Mouse (Mus musculus): ENCODE data around the gene Fam234b. TPM values are rescaled to one million over a fixed set of nuclear protein-coding genes. Genes with fewer than 3 reads are reported as not detected.
A peak's percentile ranks its signal among the peaks of the same experiment; 100 is the strongest.

Gene Fam234b
- polyA plus RNA-seq (2014; fragmentation: Nextera tagmentation; extraction: Ambion mirVana) = 124 and 131 TPM in 2 replicates

DNA sequence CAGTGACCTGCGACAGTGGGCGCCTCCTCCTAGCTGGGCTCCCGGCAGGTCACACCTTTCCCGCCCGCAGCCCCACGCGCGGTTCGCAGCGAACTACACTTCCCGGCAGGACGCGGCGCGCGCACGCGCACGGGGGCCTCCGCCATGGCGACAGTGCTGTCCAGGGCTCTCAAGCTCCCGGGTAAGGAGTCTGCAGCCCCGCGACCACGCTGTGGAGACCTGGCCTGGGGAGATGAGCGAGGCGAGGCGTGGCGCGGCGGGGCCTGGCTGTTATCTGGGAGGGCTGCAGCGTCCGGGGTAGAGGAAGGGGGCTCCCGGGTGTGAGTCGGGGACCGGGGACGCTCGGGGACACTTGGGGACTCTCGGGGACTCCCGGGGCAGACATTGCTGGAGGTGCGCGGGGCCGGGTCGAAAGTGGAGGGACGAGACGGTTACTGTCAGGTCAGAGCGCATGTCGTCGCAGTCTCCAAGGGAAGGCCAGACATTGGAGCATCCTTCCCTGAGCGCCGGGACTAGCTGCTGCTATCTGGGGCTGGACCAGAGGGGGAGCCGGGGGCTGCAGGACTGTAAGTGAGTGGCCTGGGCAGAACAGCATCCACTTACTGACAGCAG, at the start of gene Fam234b, which contains the start of gene Hebp1:
Gene Fam234b, plus strand, starts transcription at position 57 of the 612 bp plus-strand sequence.
Gene Hebp1, minus strand, starts transcription at position 102 of the 612 bp plus-strand sequence.
- H3K9me3 ChIP-seq (ENCODE audit: control insufficient read depth, low read length) = no peaks in the 10 kb centered on the region
- H3K27ac ChIP-seq (ENCODE audit: low read depth, low read length) = peak within 1 kb of the TSS; percentile 81
- peaks cover 20% of the 10 kb centered on the region for H3K4me1 ChIP-seq (ENCODE audit: control insufficient read depth, insufficient read depth, low read length)
- H3K4me2 ChIP-seq (ENCODE audit: low read depth, low read length) = peak within 1 kb of the TSS; percentile 89
- under 1% methylated on average over 47 of the region's 52 CpGs for WGBS
- H3K9ac ChIP-seq (replicated peaks; ENCODE audit: low read depth, low read length) = peak within 1 kb of the TSS; percentile 83
- no peaks in the 10 kb centered on the region for H3K36me3 ChIP-seq (ENCODE audit: control insufficient read depth, insufficient read depth, low read length)
- H3K27me3 ChIP-seq (ENCODE audit: control insufficient read depth, insufficient read depth, low read length) = no peaks in the 10 kb centered on the region
- peak within 1 kb of the TSS; percentile 81 for H3K4me3 ChIP-seq (ENCODE audit: low read depth, low read length)
- ATAC-seq (ENCODE audit: low read depth) = peak; percentile 94

DNA sequence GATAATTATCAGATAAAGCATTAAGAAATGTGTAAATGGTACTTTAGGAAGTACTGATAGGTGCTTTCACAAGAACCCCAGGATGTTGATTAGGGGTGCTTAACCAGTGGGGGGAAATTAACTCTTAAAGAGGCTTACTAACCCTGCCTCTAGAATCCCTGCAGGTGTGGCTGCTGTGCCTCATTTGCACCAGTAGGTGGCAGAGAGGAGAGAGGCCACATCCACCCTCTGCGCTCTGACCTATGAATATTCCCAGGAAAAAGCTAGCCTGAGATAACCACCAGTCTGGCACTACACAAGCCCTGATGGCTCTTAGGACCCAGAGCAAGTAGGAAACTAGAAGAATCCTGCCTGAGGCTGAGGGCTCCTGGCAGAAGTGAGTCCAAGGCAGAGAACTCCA, 49.3 kb upstream of the Fam234b start:
- H3K4me2 ChIP-seq (ENCODE audit: low read depth, low read length) = no peak overlapping the region
- no peak overlapping the region for H3K9ac ChIP-seq (replicated peaks; ENCODE audit: low read depth, low read length)
- no peaks in the 10 kb centered on the region for H3K4me1 ChIP-seq (ENCODE audit: control insufficient read depth, insufficient read depth, low read length)
- no peaks in the 10 kb centered on the region for H3K36me3 ChIP-seq (ENCODE audit: control insufficient read depth, insufficient read depth, low read length)
- no peak overlapping the region for H3K4me3 ChIP-seq (ENCODE audit: low read depth, low read length)
- no peaks in the 10 kb centered on the region for H3K27me3 ChIP-seq (ENCODE audit: control insufficient read depth, insufficient read depth, low read length)
- H3K27ac ChIP-seq (ENCODE audit: low read depth, low read length) = no peak overlapping the region
- 40% methylated on average over 1 of the region's 1 CpGs for WGBS
- ATAC-seq (ENCODE audit: low read depth) = no peak
- no peaks in the 10 kb centered on the region for H3K9me3 ChIP-seq (ENCODE audit: control insufficient read depth, low read length)

DNA sequence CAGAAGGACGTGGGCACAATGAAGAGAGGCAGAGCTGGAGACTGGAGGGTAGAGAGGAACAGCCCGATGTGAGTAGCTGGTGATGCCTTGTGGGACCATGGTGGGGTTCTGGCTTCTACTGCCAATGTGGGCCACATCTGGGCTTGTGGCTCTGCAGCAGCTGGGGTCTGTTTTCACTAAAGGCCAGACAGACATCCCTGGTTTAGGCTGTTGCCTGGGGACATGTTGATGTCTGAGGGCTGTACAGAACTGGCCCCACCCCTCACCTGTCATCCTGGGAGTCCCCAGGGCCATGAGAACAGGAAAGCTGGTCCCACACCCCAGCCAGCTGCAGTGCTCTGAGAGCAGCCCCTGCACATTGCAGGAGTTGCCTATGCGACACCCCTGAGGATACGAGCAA, 48.6 kb upstream of the Fam234b start:
- Histone ChIP-seq H3K36me3 (ENCODE audit: control insufficient read depth, insufficient read depth, low read length) (no peaks in the 10 kb centered on the region), H3K9me3 (ENCODE audit: control insufficient read depth, low read length) (no peaks in the 10 kb centered on the region), H3K27me3 (ENCODE audit: control insufficient read depth, insufficient read depth, low read length) (no peaks in the 10 kb centered on the region), H3K27ac (ENCODE audit: low read depth, low read length) (no peak overlapping the region), H3K4me2 (ENCODE audit: low read depth, low read length) (no peak overlapping the region), H3K4me1 (ENCODE audit: control insufficient read depth, insufficient read depth, low read length) (no peaks in the 10 kb centered on the region), H3K4me3 (ENCODE audit: low read depth, low read length) (no peak overlapping the region), H3K9ac (replicated peaks; ENCODE audit: low read depth, low read length) (no peak overlapping the region)
- WGBS = 82% methylated on average over 4 of the region's 4 CpGs
- ATAC-seq (ENCODE audit: low read depth) = no peak

DNA sequence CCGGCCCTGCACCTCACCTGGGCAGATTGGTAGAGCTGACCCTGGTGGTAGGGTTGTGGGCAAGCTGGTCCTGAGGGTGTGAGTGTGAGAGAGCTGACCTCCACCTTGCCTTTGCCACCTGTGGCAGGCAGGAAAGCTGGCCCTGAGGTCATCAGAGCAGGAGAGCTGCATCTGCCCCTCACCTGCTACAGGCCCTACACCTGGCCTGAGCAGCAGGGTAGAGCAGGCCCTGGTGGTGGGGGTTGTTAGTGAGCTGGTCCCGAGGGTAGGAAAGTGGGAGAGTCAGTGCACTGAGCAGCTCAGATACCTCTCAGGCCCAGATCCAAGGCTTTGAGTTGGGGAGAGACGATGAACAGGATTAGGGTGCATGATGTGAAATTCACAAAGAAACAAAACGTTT, 48.1 kb upstream of the Fam234b start:
- no peak overlapping the region for H3K4me2 ChIP-seq (ENCODE audit: low read depth, low read length)
- H3K36me3 ChIP-seq (ENCODE audit: control insufficient read depth, insufficient read depth, low read length) = no peaks in the 10 kb centered on the region
- no peaks in the 10 kb centered on the region for H3K9me3 ChIP-seq (ENCODE audit: control insufficient read depth, low read length)
- H3K27ac ChIP-seq (ENCODE audit: low read depth, low read length) = no peak overlapping the region
- no peaks in the 10 kb centered on the region for H3K4me1 ChIP-seq (ENCODE audit: control insufficient read depth, insufficient read depth, low read length)
- WGBS = 81% methylated on average over 4 of the region's 4 CpGs
- H3K27me3 ChIP-seq (ENCODE audit: control insufficient read depth, insufficient read depth, low read length) = no peaks in the 10 kb centered on the region
- ATAC-seq (ENCODE audit: low read depth) = no peak
- no peak overlapping the region for H3K4me3 ChIP-seq (ENCODE audit: low read depth, low read length)
- no peak overlapping the region for H3K9ac ChIP-seq (replicated peaks; ENCODE audit: low read depth, low read length)

DNA sequence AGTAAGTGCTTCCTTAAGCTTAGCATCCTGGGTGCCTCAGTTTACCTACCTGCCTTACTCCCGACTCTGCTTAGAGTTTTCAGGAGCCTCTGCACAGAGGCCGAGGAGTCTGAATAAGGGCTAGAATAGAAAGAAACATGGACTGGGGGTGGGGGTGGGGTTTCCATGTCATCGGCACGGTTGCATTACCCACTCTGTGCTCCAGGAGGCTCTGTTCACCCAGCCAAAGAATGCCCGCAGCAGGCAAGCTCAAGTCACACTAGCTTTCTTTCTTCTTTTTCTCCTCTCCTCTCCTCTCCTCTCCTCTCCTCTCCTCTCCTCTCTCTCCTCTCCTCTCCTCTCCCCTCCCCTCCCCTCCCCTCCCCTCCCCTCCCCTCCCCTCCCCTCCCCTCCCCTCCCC, 47.5 kb upstream of the Fam234b start:
- H3K4me1 ChIP-seq (ENCODE audit: control insufficient read depth, insufficient read depth, low read length) = no peaks in the 10 kb centered on the region
- no peak overlapping the region for H3K9ac ChIP-seq (replicated peaks; ENCODE audit: low read depth, low read length)
- no peak overlapping the region for H3K4me3 ChIP-seq (ENCODE audit: low read depth, low read length)
- 34% methylated on average over 5 of the region's 5 CpGs for WGBS
- H3K27ac ChIP-seq (ENCODE audit: low read depth, low read length) = no peak overlapping the region
- H3K4me2 ChIP-seq (ENCODE audit: low read depth, low read length) = no peak overlapping the region
- H3K27me3 ChIP-seq (ENCODE audit: control insufficient read depth, insufficient read depth, low read length) = no peaks in the 10 kb centered on the region
- no peaks in the 10 kb centered on the region for H3K9me3 ChIP-seq (ENCODE audit: control insufficient read depth, low read length)
- no peak for ATAC-seq (ENCODE audit: low read depth)
- H3K36me3 ChIP-seq (ENCODE audit: control insufficient read depth, insufficient read depth, low read length) = no peaks in the 10 kb centered on the region

DNA sequence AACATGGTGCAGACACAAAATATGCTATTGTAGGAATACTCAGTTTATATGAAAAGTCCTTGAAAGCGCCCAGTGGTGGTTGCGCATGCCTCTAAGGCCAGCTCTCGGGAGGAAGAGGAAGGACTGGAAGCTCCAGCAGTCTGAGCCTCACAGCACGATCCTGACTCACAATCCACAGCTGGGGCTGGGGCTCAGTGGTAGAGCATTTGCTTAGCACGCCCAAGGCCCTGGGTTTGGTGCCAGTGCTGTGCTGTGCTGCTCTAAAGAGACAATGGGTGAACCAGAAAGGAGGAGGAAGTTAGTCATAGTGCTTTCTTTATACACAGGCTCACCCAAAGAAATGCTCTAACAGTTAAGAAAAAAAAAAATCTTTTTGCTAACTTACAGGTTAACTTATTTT, 44.1 kb upstream of the Fam234b start:
- Histone ChIP-seq H3K4me2 (ENCODE audit: low read depth, low read length) (no peak overlapping the region), H3K9ac (replicated peaks; ENCODE audit: low read depth, low read length) (no peak overlapping the region), H3K9me3 (ENCODE audit: control insufficient read depth, low read length) (no peaks in the 10 kb centered on the region), H3K4me3 (ENCODE audit: low read depth, low read length) (no peak overlapping the region), H3K27me3 (ENCODE audit: control insufficient read depth, insufficient read depth, low read length) (no peaks in the 10 kb centered on the region), H3K27ac (ENCODE audit: low read depth, low read length) (no peak overlapping the region), H3K36me3 (ENCODE audit: control insufficient read depth, insufficient read depth, low read length) (no peaks in the 10 kb centered on the region), H3K4me1 (ENCODE audit: control insufficient read depth, insufficient read depth, low read length) (no peaks in the 10 kb centered on the region)
- ATAC-seq (ENCODE audit: low read depth) = no peak
- WGBS = 83% methylated on average over 5 of the region's 5 CpGs

DNA sequence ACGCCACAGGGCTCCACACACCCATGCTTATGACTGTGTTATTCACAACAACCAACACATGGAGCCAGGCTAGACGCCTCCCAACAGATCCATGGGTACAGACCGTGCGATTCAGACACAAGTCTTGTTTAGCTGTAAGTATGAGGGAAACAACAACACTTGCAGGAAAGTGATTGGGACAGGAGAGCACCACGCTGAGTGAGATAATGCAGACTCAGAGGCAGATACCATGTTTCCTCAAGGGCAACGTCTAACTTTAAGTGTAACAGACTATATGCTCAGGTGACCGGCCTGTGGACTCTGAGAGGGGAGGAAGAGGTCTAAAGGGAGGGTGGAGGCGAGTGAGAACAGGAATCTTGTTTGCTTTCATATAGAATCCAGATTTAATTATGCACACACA, 41.2 kb upstream of the Fam234b start:
- no peak for ATAC-seq (ENCODE audit: low read depth)
- Histone ChIP-seq H3K9me3 (ENCODE audit: control insufficient read depth, low read length) (no peaks in the 10 kb centered on the region), H3K27me3 (ENCODE audit: control insufficient read depth, insufficient read depth, low read length) (no peaks in the 10 kb centered on the region), H3K4me1 (ENCODE audit: control insufficient read depth, insufficient read depth, low read length) (no peaks in the 10 kb centered on the region), H3K27ac (ENCODE audit: low read depth, low read length) (no peak overlapping the region), H3K4me3 (ENCODE audit: low read depth, low read length) (no peak overlapping the region), H3K4me2 (ENCODE audit: low read depth, low read length) (no peak overlapping the region), H3K9ac (replicated peaks; ENCODE audit: low read depth, low read length) (no peak overlapping the region), H3K36me3 (ENCODE audit: control insufficient read depth, insufficient read depth, low read length) (no peaks in the 10 kb centered on the region)
- 86% methylated on average over 8 of the region's 8 CpGs for WGBS

DNA sequence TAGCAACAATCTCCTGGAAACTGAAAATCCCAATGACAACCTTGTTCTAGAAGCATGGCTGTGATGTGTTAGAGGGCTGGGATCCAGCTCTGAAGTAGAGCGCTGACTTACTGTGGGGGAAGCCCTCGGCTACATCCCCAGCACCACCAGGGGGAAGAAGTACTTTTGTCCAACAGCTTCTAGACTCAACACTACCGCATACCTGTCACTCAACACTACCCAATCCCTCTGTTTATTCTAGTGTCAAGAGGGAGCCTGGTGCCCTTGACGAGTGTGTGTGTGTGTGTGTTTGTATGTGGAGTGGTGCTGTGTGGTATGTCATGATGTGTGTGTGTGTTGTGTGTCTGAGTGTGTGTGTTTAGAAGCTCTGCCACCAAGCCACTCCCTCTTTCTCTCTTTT, 40.3 kb upstream of the Fam234b start:
- H3K4me2 ChIP-seq (ENCODE audit: low read depth, low read length) = no peak overlapping the region
- no peak overlapping the region for H3K9ac ChIP-seq (replicated peaks; ENCODE audit: low read depth, low read length)
- H3K4me3 ChIP-seq (ENCODE audit: low read depth, low read length) = no peak overlapping the region
- H3K27ac ChIP-seq (ENCODE audit: low read depth, low read length) = no peak overlapping the region
- H3K9me3 ChIP-seq (ENCODE audit: control insufficient read depth, low read length) = no peaks in the 10 kb centered on the region
- no peaks in the 10 kb centered on the region for H3K4me1 ChIP-seq (ENCODE audit: control insufficient read depth, insufficient read depth, low read length)
- WGBS = 84% methylated on average over 4 of the region's 4 CpGs
- H3K27me3 ChIP-seq (ENCODE audit: control insufficient read depth, insufficient read depth, low read length) = no peaks in the 10 kb centered on the region
- ATAC-seq (ENCODE audit: low read depth) = no peak
- no peaks in the 10 kb centered on the region for H3K36me3 ChIP-seq (ENCODE audit: control insufficient read depth, insufficient read depth, low read length)

DNA sequence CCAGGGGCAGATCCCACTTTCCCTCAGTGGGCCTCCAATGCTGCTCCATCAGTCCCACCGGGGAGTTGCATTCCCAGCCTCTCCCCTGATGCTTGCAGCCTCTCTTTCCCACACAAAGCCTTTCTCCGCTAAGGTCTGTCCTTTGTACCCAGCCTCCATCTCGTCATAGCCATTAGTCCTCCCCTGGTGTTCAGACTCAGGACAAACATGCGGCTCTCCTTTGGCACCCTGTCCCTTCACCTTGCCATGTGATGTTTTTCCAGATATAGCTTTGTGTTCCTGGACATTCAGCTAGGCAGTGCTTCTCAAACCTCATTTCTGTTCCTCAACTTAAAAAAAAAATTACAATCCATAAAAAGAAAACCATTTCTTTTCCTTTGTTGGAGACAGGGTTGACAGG, 39.3 kb upstream of the Fam234b start:
- no peak for ATAC-seq (ENCODE audit: low read depth)
- Histone ChIP-seq H3K36me3 (ENCODE audit: control insufficient read depth, insufficient read depth, low read length) (no peaks in the 10 kb centered on the region), H3K9ac (replicated peaks; ENCODE audit: low read depth, low read length) (no peak overlapping the region), H3K4me3 (ENCODE audit: low read depth, low read length) (no peak overlapping the region), H3K9me3 (ENCODE audit: control insufficient read depth, low read length) (no peaks in the 10 kb centered on the region), H3K27ac (ENCODE audit: low read depth, low read length) (no peak overlapping the region), H3K4me2 (ENCODE audit: low read depth, low read length) (no peak overlapping the region), H3K27me3 (ENCODE audit: control insufficient read depth, insufficient read depth, low read length) (no peaks in the 10 kb centered on the region), H3K4me1 (ENCODE audit: control insufficient read depth, insufficient read depth, low read length) (no peaks in the 10 kb centered on the region)
- WGBS = 27% methylated on average over 4 of the region's 4 CpGs

Measured in neural tube, embryonic 14.5 days (tissue).